Mouse (Mus musculus): ENCODE data around the gene Cnot10.

Gene Cnot10

GRCm38 (mm10) chr9:114573528-114573927 is 66.5 kb downstream of the Cnot10 start:
- no peak for DNase-seq

GRCm38 (mm10) chr9:114568682-114569474 is 71.1 kb downstream of the Cnot10 start:
- no peak for DNase-seq

- DNase-seq, result no peak
These were observed 75.3 kb downstream of the Cnot10 start for GRCm38 (mm10) chr9:114564667-114565066.

GRCm38 (mm10) chr9:114563761-114564606 is 76.0 kb downstream of the Cnot10 start, which contains the start of gene Trim71:
Gene Trim71, minus strand, starts transcription at chr9:114564369.
- no peak for DNase-seq

GRCm38 (mm10) chr9:114562919-114563751 is 76.8 kb downstream of the Cnot10 start:
- DNase-seq, result no peak

GRCm38 (mm10) chr9:114562031-114562918 is 77.7 kb downstream of the Cnot10 start:
- DNase-seq, result no peak

- no peak for DNase-seq
These were observed 78.4 kb downstream of the Cnot10 start for GRCm38 (mm10) chr9:114561671-114561971.

- no peak for DNase-seq
These were observed 79.0 kb downstream of the Cnot10 start for GRCm38 (mm10) chr9:114560771-114561670.

GRCm38 (mm10) chr9:114560141-114560540 is 79.8 kb downstream of the Cnot10 start:
- no peak for DNase-seq

- no peak for DNase-seq
These were observed 82.9 kb downstream of the Cnot10 start for GRCm38 (mm10) chr9:114557086-114557485.

GRCm38 (mm10) chr9:114556276-114556855 is 83.6 kb downstream of the Cnot10 start:
- no peak for DNase-seq

GRCm38 (mm10) chr9:114554355-114554979 is 85.5 kb downstream of the Cnot10 start:
- DNase-seq, result no peak

GRCm38 (mm10) chr9:114553828-114554227 is 86.2 kb downstream of the Cnot10 start:
- no peak for DNase-seq

- DNase-seq, result no peak
These were observed 90.0 kb downstream of the Cnot10 start for GRCm38 (mm10) chr9:114550033-114550432.

GRCm38 (mm10) chr9:114549117-114549516 is 90.9 kb downstream of the Cnot10 start:
- no peak for DNase-seq

- DNase-seq, result no peak
These were observed 91.5 kb downstream of the Cnot10 start for GRCm38 (mm10) chr9:114548496-114548895.

GRCm38 (mm10) chr9:114547643-114548077 is 92.3 kb downstream of the Cnot10 start:
- no peak for DNase-seq

- no peak for DNase-seq
These were observed 93.2 kb downstream of the Cnot10 start for GRCm38 (mm10) chr9:114546765-114547164.

GRCm38 (mm10) chr9:114544754-114545393 is 95.1 kb downstream of the Cnot10 start:
- no peak for DNase-seq

Measured in cerebellum, adult 11 months (tissue).